8 mouse cellular contexts compared by ENCODE assay signal in genomic region chr19:32758793-32759161, GRCm38 (mm10). TPM values are rescaled to one million over a fixed set of nuclear protein-coding genes. Genes with fewer than 3 reads are reported as not detected.
DNase-seq lines count a peak whose midpoint lies in the region; ATAC-seq and TF ChIP-seq lines count a peak whose summit lies in the region.

No protein-coding gene starts in this region.

- no peaks in the 10 kb centered on the region for H3K27me3 ChIP-seq in lung, postnatal 0 days (replicated peaks; ENCODE audit: insufficient read depth, low read length)
- peaks cover 16% of the 10 kb centered on the region for H3K27me3 ChIP-seq in embryonic facial prominence, embryonic 13.5 days
- H3K27me3 ChIP-seq in limb, embryonic 10.5 days (ENCODE audit: low read depth, poor library complexity, severe bottlenecking), result peaks cover 12% of the 10 kb centered on the region
- no peaks in the 10 kb centered on the region for H3K27me3 ChIP-seq in small intestine, adult 2 months (ENCODE audit: control insufficient read depth, insufficient read depth, low read length)

- TF ChIP-seq CTCF in lung, postnatal 0 days (IDR thresholded peaks at IDR 0.05), result no peak
- TF ChIP-seq CTCF in small intestine, adult 2 months (IDR thresholded peaks at IDR 0.05; ENCODE audit: extremely low read depth, insufficient read length, insufficient replicate concordance, low read depth, low read length), result no peak

- WGBS in lung, postnatal 0 days, result under 1% methylated on average over 11 of the region's 11 CpGs
- under 1% methylated on average over 11 of the region's 11 CpGs for WGBS in embryonic facial prominence, embryonic 13.5 days
- 1% methylated on average over 11 of the region's 11 CpGs for WGBS in limb, embryonic 10.5 days
- WGBS in small intestine, adult 2 months, result under 1% methylated on average over 11 of the region's 11 CpGs

- peaks cover 7% of the 10 kb centered on the region; the same call in 1 of the 2 replicates for H3K4me1 ChIP-seq in lung, postnatal 0 days (ENCODE audit: insufficient read depth, low read depth, low read length)
- H3K4me1 ChIP-seq in embryonic facial prominence, embryonic 13.5 days, result peaks cover 20% of the 10 kb centered on the region
- H3K4me1 ChIP-seq in limb, embryonic 10.5 days, result peaks cover 20% of the 10 kb centered on the region
- H3K4me1 ChIP-seq in small intestine, adult 2 months (ENCODE audit: control insufficient read depth, insufficient read depth, insufficient read length, low read length), result no peaks in the 10 kb centered on the region

- peak overlapping the region; percentile 96 for H3K9ac ChIP-seq in lung, postnatal 0 days (replicated peaks; ENCODE audit: low read depth)
- peak overlapping the region; percentile 100 for H3K9ac ChIP-seq in embryonic facial prominence, embryonic 13.5 days

- H3K36me3 ChIP-seq in lung, postnatal 0 days (ENCODE audit: insufficient read depth, low read length), result no peaks in the 10 kb centered on the region
- 0 out of 2 replicates have a peak, but pooled peaks cover 6% of the 10 kb centered on the region for H3K36me3 ChIP-seq in embryonic facial prominence, embryonic 13.5 days
- H3K36me3 ChIP-seq in limb, embryonic 10.5 days, result peaks cover 14% of the 10 kb centered on the region
- peaks cover 5% of the 10 kb centered on the region; the same call in 1 of the 2 replicates for H3K36me3 ChIP-seq in small intestine, adult 2 months (ENCODE audit: control insufficient read depth, insufficient read depth, low read length)

- TF ChIP-seq EP300 in lung, postnatal 0 days (IDR thresholded peaks at IDR 0.05), result no peak

- TF ChIP-seq POLR2A in small intestine, adult 2 months (IDR thresholded peaks at IDR 0.05; ENCODE audit: low read depth, low read length), result no peak

- H3K4me2 ChIP-seq in lung, postnatal 0 days (replicated peaks; ENCODE audit: low read depth, low read length), result peak overlapping the region; percentile 96
- H3K4me2 ChIP-seq in embryonic facial prominence, embryonic 13.5 days, result peak overlapping the region; percentile 91

- no peak overlapping the region for H3K27ac ChIP-seq in lung, postnatal 0 days (ENCODE audit: low read length)
- no peak overlapping the region for H3K27ac ChIP-seq in embryonic facial prominence, embryonic 13.5 days
- H3K27ac ChIP-seq in limb, embryonic 10.5 days, result peak overlapping the region; percentile 98; the same call in 1 of the 2 replicates
- 0 out of 2 replicates have a peak overlapping the region, but pooled peaks have one; percentile 94 for H3K27ac ChIP-seq in small intestine, adult 2 months (ENCODE audit: insufficient read depth, low read depth, low read length)

- DNase-seq in lung, postnatal 0 days (ENCODE audit: low spot score), result no peak
- no peak for DNase-seq in lung, postnatal 25 days (ENCODE audit: low spot score)
- no peak for DNase-seq in limb, embryonic 10.5 days (ENCODE audit: low spot score)
- no peak for DNase-seq in layer of hippocampus, postnatal 25 days (ENCODE audit: extremely low spot score in 1 of 2, low spot score in 1 of 2)
- DNase-seq in layer of hippocampus, adult 9-11 months, result no peak
- no peak for DNase-seq in lung, postnatal 4 days

- peak overlapping the region; percentile 99 for H3K4me3 ChIP-seq in lung, postnatal 0 days (ENCODE audit: low read depth, low read length)
- peak overlapping the region; percentile 97 for H3K4me3 ChIP-seq in embryonic facial prominence, embryonic 13.5 days
- H3K4me3 ChIP-seq in limb, embryonic 10.5 days, result peak overlapping the region; percentile 86
- peak overlapping the region; percentile 89; the same call in 1 of the 2 replicates for H3K4me3 ChIP-seq in small intestine, adult 2 months (ENCODE audit: low read depth, low read length)

- no peaks in the 10 kb centered on the region for H3K9me3 ChIP-seq in lung, postnatal 0 days (ENCODE audit: low read length)
- no peaks in the 10 kb centered on the region for H3K9me3 ChIP-seq in embryonic facial prominence, embryonic 13.5 days
- no peaks in the 10 kb centered on the region for H3K9me3 ChIP-seq in limb, embryonic 10.5 days (replicated peaks)

- ATAC-seq in lung, postnatal 0 days, result no peak
- no peak for ATAC-seq in embryonic facial prominence, embryonic 13.5 days (ENCODE audit: insufficient number of reproducible peaks, insufficient read depth, low FRiP score, low TSS enrichment, low read depth)

RNA-seq across cellular contexts. Expression of gene Pten, which starts 1.5 kb away (rescaled TPM):
- polyA plus RNA-seq in lung, postnatal 0 days (2015; fragmentation: Nextera tagmentation; extraction: Ambion mirVana), result 10.8 and 12.3 TPM in 2 replicates
- polyA plus RNA-seq in embryonic facial prominence, embryonic 13.5 days (2015; fragmentation: Nextera tagmentation; extraction: Ambion mirVana), result 12.9 and 14.7 TPM in 2 replicates
- polyA plus RNA-seq in limb, embryonic 10.5 days (2016; fragmentation: Nextera tagmentation; extraction: Ambion mirVana), result 5.0 and 5.8 TPM in 2 replicates
- polyA plus RNA-seq in small intestine, adult 2 months (2012; rRNA removed), result 9.9 and 17.7 TPM in 2 replicates
- total RNA-seq in layer of hippocampus, postnatal 25 days (2021), result 100 to 1,000 TPM; 111 to 117 TPM

RNA-seq across cellular contexts. Expression of gene Atad1, which starts 19.2 kb away (rescaled TPM):
- 41.2 and 43.8 TPM in 2 replicates for polyA plus RNA-seq in lung, postnatal 0 days (2015; fragmentation: Nextera tagmentation; extraction: Ambion mirVana)
- 67.0 and 68.3 TPM in 2 replicates for polyA plus RNA-seq in embryonic facial prominence, embryonic 13.5 days (2015; fragmentation: Nextera tagmentation; extraction: Ambion mirVana)
- polyA plus RNA-seq in limb, embryonic 10.5 days (2016; fragmentation: Nextera tagmentation; extraction: Ambion mirVana), result 62.5 and 71.7 TPM in 2 replicates
- polyA plus RNA-seq in small intestine, adult 2 months (2012; rRNA removed), result 1.0 and 1.5 TPM in 2 replicates
- total RNA-seq in layer of hippocampus, postnatal 25 days (2021), result 100 to 1,000 TPM in 1 of 2 experiments, 10 to 100 TPM in 1; 97.1 to 105 TPM

Comparison
In these comparisons a context has a peak if more than half of its experiments do, and no peak if none do; other contexts are left out.
1. H3K27ac ChIP-seq: peak in limb, embryonic 10.5 days (single experiment) and small intestine, adult 2 months (single experiment); none in lung, postnatal 0 days (single experiment) and embryonic facial prominence, embryonic 13.5 days (single experiment).
2. RNA of gene Atad1, which starts 19.2 kb away (polyA plus RNA-seq): 62.5 to 71.7 TPM in limb, embryonic 10.5 days, 67.0 to 68.3 TPM in embryonic facial prominence, embryonic 13.5 days and 41.2 to 43.8 TPM in lung, postnatal 0 days; 1.0 to 1.5 TPM in small intestine, adult 2 months; every median in the first group is over 10 times any median in the second.
3. Peak in every context shown above with its lines, with median percentiles within 50 percentile points of each other: H3K4me3 ChIP-seq.